Mouse (Mus musculus): ENCODE data around the gene Psmd7.

The Psmd7 gene

GRCm38 (mm10) chr8:107578541-107578940, 9.7 kb downstream of the Psmd7 start:
- no peak for DNase-seq (ENCODE audit: low read depth in 1 of 2, low spot score in 2 of 2)

- no peak for DNase-seq (ENCODE audit: low read depth in 1 of 2, low spot score in 2 of 2)
Measured at GRCm38 (mm10) chr8:107578132-107578531, 10.1 kb downstream of the Psmd7 start.

- DNase-seq (ENCODE audit: low read depth in 1 of 2, low spot score in 2 of 2) = no peak
Measured at GRCm38 (mm10) chr8:107577640-107578039, 10.6 kb downstream of the Psmd7 start.

GRCm38 (mm10) chr8:107576702-107577101, 11.6 kb downstream of the Psmd7 start:
- DNase-seq (ENCODE audit: low read depth in 1 of 2, low spot score in 2 of 2) = peak; percentile 33 to 50

- no peak for DNase-seq (ENCODE audit: low read depth in 1 of 2, low spot score in 2 of 2)
Measured at GRCm38 (mm10) chr8:107574771-107575170, 13.5 kb downstream of the Psmd7 start.

DNA sequence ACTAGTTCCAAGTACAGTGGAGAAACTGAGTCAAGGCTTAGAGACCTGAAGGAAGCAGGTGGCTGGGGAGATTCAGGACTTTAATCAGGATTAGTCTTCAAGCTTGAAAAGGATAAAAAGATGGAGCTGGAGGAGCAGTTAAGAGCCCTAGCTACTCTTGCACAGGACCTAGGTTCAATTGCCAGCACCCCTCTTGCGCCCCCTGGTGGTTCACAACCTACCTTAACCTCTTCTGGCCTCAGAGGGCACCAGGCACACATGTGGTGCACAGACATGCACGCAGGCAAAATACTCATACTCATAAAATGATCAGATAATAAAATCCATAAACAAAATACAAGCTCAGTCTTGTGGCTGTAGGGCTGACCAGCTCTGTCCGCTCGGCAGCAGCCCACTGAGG, 15.8 kb downstream of the Psmd7 start:
- DNase-seq (ENCODE audit: low read depth in 1 of 2, low spot score in 2 of 2) = peak in 1 of 2 experiments; percentile 63

DNA sequence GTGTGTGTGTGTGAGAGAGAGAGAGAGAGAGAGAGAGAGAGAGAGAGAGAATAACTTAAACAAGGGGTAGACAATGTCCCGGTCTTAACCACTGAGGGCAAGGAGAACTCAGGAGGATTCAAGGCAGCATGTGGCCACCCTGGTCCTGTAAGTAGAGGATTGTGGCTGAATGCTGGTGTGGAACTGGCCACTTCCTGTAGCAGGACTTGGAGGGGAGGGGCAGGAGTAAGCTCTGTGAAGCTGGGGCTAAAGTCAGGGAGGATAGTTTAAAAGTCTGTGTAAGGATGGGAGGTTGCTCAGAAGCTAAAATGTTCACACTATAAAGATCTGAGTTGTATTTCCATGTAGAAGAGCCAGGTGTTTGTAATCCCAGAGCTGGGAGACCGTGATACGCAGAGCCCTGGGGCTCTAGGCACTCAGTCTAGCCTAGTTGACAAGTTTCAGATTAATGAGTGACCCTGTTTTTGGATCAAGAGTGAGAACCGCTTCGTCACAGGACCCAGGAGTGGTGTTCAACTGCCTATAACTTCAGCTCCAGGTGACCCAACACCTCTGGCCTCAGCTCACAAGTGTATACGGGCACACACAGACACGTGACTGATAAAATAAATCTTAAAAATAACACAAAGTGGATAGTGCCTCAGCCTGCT, 16.7 kb downstream of the Psmd7 start:
- DNase-seq (ENCODE audit: low read depth in 1 of 2, low spot score in 2 of 2) = no peak

DNA sequence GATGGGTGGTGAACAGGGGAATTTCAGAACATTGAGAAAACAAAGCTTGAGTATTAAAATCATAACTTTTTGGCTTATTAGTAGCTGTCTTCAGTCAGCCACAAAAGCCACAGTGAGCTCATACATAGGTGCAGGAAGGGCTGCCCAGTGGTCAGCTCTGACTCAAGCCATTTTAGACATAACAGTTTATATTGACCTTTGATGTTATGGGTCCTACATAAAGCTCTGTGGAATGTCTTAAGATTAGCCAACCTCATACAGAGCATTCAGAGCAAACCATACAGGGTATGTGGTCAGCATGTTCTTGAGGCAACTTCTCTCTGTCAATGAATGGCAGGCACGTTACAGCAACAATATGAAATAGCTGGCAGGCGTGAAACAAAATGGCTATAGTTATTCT, 17.2 kb downstream of the Psmd7 start:
- DNase-seq (ENCODE audit: low read depth in 1 of 2, low spot score in 2 of 2) = no peak

GRCm38 (mm10) chr8:107562164-107562563, 26.1 kb downstream of the Psmd7 start:
- DNase-seq (ENCODE audit: low read depth in 1 of 2, low spot score in 2 of 2) = no peak

GRCm38 (mm10) chr8:107560820-107561536, 27.3 kb downstream of the Psmd7 start:
- DNase-seq (ENCODE audit: low read depth in 1 of 2, low spot score in 2 of 2) = peak in 1 of 2 experiments; percentile 17

GRCm38 (mm10) chr8:107556511-107556936, 31.7 kb downstream of the Psmd7 start:
- DNase-seq (ENCODE audit: low read depth in 1 of 2, low spot score in 2 of 2) = no peak

DNA sequence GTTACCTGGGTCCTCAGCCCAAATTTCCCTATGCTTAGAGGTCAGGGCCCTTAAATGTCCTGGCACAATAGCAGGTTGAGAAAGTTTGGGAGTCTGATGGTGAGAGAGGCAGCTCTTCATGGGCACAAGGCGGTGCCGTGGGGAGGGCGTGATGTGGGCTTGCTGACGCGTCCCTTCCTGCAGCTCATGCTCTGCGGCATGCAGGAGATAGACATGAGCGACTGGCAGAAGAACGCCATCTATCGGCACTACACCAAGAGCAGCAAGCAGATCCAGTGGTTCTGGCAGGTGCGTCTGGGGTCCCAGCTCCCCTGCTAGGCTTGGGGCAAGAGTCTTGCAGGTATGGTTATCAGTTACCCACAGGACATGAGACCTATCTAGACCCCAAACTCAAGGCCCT, 33.0 kb downstream of the Psmd7 start:
- no peak for DNase-seq (ENCODE audit: low read depth in 1 of 2, low spot score in 2 of 2)

GRCm38 (mm10) chr8:107552234-107552633, 36.0 kb downstream of the Psmd7 start:
- DNase-seq (ENCODE audit: low read depth in 1 of 2, low spot score in 2 of 2) = peak; percentile 51 to 65

DNA sequence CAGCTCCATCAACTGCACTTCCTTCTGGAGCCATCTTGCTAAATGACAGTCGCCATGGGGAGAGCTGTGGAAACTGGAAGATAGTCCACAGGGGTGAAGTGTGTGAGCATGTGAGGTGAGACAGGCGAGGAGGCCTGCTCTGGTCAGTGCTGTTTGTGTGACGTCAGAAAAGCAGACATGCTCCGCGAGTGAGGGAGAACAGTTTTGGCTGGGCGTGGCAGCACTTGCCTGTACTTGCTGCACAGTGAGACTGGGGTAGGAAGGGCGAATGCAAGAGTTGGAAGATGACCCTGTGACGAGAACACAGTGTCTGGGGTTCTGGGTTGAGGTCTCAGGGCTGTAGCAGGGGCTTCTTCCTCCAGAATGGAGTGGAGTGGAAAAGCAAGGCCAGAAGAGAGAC, 41.4 kb downstream of the Psmd7 start:
- DNase-seq (ENCODE audit: low read depth in 1 of 2, low spot score in 2 of 2) = no peak

GRCm38 (mm10) chr8:107546154-107546553, 42.1 kb downstream of the Psmd7 start:
- no peak for DNase-seq (ENCODE audit: low read depth in 1 of 2, low spot score in 2 of 2)

DNA sequence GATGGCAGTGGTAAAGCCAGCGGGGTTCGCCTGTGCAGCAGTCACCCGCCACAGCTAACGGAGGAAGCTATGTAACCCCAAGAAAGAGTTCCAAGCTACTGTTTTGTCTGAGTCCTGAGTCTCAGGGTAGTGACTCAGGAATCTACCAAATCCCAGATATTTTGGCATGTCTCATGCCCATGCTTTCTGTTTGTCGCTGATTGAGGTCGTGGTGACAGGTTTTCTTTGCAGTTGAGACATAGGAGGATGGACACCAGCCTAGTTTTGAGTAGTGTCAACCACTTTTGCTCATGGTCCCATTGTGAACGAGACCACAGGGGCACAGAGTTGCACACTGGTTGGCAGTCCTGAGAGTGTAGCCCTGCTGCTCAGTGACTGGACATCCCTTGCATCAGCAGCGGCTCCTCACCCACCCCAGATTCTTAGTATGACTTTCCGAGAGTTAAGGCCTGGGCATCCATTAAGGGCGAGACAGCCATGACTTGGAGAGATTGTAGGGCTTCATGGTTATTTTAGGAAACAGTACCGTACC, 42.6 kb downstream of the Psmd7 start:
- DNase-seq (ENCODE audit: low read depth in 1 of 2, low spot score in 2 of 2) = no peak

DNA sequence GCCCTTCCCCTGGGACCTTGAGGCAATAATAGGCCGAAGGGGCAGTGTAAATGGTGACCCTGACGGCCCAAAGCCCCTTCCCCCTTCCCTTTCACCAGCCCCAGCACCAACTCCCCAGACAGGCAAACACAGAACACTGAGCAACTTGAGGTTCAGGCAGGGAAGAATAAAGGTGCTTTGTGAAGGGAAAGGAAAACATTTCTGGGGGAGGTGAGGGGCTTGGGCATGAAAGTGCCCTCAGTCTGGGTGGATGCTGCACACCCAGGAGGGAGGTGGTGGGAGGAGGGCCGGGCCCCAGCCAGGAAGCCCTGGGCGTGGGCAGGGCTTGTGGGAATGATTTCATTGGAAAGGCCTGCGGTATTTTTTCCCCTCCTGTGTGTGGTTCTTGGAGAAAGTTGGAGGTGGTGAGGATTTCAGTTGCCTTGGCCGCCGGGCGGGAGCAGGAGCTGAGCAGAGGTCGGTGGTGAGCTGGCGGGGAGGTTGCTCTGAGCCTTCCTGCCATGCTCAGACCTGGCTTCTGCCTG, 43.6 kb downstream of the Psmd7 start:
- no peak for DNase-seq (ENCODE audit: low read depth in 1 of 2, low spot score in 2 of 2)

GRCm38 (mm10) chr8:107544211-107544610, 44.1 kb downstream of the Psmd7 start:
- no peak for DNase-seq (ENCODE audit: low read depth in 1 of 2, low spot score in 2 of 2)

DNA sequence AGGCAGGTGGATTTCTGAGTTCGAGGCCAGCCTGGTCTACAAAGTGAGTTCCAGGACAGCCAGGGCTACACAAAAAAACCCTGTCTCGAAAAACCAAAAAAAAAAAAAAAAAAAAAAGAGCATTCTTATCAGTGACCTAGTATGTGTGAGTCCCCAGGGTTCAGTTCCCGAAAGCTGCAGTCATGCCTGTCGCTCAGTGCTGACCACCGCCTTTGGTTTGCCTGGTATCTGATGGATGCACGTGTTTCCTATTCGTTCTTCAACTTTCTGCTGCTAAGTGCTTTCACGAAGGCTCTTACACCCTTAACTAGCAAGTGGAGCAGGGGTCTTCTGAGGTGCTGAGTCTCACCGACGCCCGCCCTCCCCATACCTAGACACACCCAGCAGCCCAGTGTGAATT, 44.5 kb downstream of the Psmd7 start:
- DNase-seq (ENCODE audit: low read depth in 1 of 2, low spot score in 2 of 2) = no peak

DNA sequence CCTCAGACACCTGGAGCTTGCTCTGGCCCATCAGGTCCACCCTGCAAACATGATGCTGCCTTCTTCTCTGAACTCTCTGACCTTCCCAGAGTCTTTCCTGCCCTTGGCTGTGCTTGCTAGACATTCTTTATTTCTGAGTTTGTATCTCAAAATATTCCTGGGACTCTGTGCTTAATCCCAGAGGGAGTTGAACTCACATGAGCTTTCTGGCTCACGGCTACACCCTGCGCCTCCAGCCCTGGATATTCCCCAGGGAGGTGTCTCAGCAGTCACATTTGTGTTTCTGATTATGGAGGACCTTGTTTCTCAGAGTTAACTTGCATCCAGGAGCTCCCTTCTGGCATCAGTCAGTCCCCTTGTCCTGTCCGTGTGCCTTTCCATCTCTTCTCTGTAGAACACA, 46.1 kb downstream of the Psmd7 start:
- no peak for DNase-seq (ENCODE audit: low read depth in 1 of 2, low spot score in 2 of 2)

DNA sequence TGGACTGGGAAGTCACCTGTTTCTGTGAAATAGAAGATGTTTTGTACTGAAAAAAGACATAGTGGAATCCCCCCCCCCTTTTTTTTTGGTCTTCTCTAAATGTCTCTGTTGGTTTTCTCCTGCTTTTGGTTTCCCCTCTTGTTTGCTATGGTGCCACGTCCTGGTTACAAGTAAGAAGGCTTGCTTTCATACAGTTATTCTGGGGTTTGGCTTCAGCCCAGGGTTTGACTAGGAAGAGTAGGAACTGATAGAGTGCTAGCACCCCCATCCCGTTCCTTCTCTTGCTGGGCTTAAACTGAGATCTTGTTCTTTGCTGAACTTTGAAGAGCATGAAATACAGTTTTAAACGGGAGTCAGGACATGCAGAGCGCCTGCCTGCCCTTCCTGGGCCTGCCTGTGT, 46.9 kb downstream of the Psmd7 start:
- no peak for DNase-seq (ENCODE audit: low read depth in 1 of 2, low spot score in 2 of 2)

GRCm38 (mm10) chr8:107540623-107541022, 47.6 kb downstream of the Psmd7 start:
- no peak for DNase-seq (ENCODE audit: low read depth in 1 of 2, low spot score in 2 of 2)
